Mouse (Mus musculus) liver, postnatal 0 days (tissue): ENCODE measurements around the gene B430306N03Rik. TPM values are rescaled to one million over a fixed set of nuclear protein-coding genes. Genes with fewer than 3 reads are reported as not detected.

Source experiments
- ATAC-seq: fragments of 200-750 bp; cut with Nextera tagmentation; 2 replicates; pipeline ENCODE4 v1.8.0; 2017; ENCODE audit warnings: mild to moderate bottlenecking, moderate library complexity
- DNase-seq: peaks from one replicate; pipeline ENCODE4 v3.0.0-alpha.2; 2016
- H3K27ac ChIP-seq: fragments of 300-500 bp; sonication (generic); 2 replicates; pipeline ENCODE4 v1.5.1; 2014; ENCODE audit warnings: antibody characterized with exemption, moderate library complexity, mild to moderate bottlenecking, low read depth
- H3K27me3 ChIP-seq: fragments of 300-500 bp; sonication (generic); 2 replicates; pipeline ENCODE4 v1.6.1; 2014; ENCODE audit warnings: low read length, control low read depth, mixed read lengths; ENCODE audit not compliant: insufficient read depth
- H3K36me3 ChIP-seq: fragments of 300-500 bp; sonication (generic); replicated peaks from 2 replicates; pipeline ENCODE4 v1.6.1; 2014; ENCODE audit warnings: mild to moderate bottlenecking, control low read depth, low read length, moderate library complexity, mixed read lengths; ENCODE audit not compliant: insufficient read depth
- H3K4me1 ChIP-seq: fragments of 300-500 bp; sonication (generic); 2 replicates; pipeline ENCODE4 v1.6.1; 2014; ENCODE audit warnings: antibody characterized with exemption, mild to moderate bottlenecking, control low read depth; ENCODE audit not compliant: insufficient read depth
- H3K4me2 ChIP-seq: fragments of 300-500 bp; sonication (generic); 2 replicates; pipeline ENCODE4 v1.6.1; 2014; ENCODE audit warnings: low read depth, mild to moderate bottlenecking, low read length, moderate library complexity, mixed read lengths
- H3K4me3 ChIP-seq: fragments of 300-500 bp; sonication (generic); 2 replicates; pipeline ENCODE4 v1.5.1; 2014; ENCODE audit warnings: low read depth, low read length
- H3K9ac ChIP-seq: fragments of 300-500 bp; sonication (generic); replicated peaks from 2 replicates; pipeline ENCODE4 v1.6.1; 2014; ENCODE audit warnings: mild to moderate bottlenecking, moderate library complexity
- H3K9me3 ChIP-seq: fragments of 300-500 bp; sonication (generic); 2 replicates; pipeline ENCODE4 v1.6.1; 2016; ENCODE audit warnings: mild to moderate bottlenecking, control low read depth, low read length, mixed read lengths
- CTCF ChIP-seq: sonication (generic); IDR thresholded peaks from 2 replicates; pipeline ENCODE4 v1.5.1; 2016; ENCODE audit warnings: antibody characterized with exemption, low read depth
- EP300 ChIP-seq: IDR thresholded peaks from 2 replicates; pipeline ENCODE4 v1.6.1; 2016; ENCODE audit warnings: antibody characterized with exemption, low read depth, mild to moderate bottlenecking
- WGBS: fragments of 180-500 bp; shearing (Covaris S2); extraction: QIAGEN DNeasy Blood & Tissue Kit; methylation state at CpG from one replicate; pipeline ENCODE4 v1.1.7; 2014; ENCODE audit not compliant: insufficient replicate concordance; 5-methylcytosine and 5-hydroxymethylcytosine counted together
- polyA plus RNA-seq: library from polyadenylated mRNA; unstranded; fragments of >200 nt; fragmentation: Nextera tagmentation; extraction: Ambion mirVana; gene quantifications from 2 replicates; pipeline ENCODE4 v1.2.1, GENCODE M21; 2015

The B430306N03Rik gene
- polyA plus RNA-seq, 1 experiment from 2014 or later = 4.7 TPM

DNA sequence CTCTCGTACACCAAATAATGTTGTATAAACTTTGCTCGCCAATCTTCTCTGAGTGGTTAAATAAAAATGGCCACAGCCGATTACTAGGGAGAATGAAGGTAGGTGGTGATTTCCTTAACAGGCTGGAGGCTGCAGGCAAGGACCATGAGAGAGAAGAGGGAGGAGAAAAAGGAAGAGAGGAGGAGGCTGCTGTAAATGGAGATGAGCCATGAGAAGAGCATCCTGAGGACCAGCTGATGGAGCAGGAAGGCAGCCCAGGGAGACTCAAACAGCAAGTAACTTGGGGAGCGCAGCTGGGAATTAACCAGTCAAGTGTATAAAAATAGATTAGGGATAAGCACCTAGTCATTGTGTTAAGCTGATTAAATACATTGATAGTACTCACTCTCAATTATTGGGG is 18.2 kb downstream of the B430306N03Rik start:
- H3K4me1 ChIP-seq = no peaks in the 10 kb centered on the region; the same call in 1 of the 2 replicates
- WGBS = 84% methylated on average over 4 of the region's 4 CpGs
- no peaks in the 10 kb centered on the region for H3K36me3 ChIP-seq
- DNase-seq = no peak
- no peak overlapping the region for H3K9ac ChIP-seq
- H3K27ac ChIP-seq = no peak overlapping the region
- TF ChIP-seq CTCF (no peak), EP300 (no peak)
- H3K4me3 ChIP-seq = no peak overlapping the region
- H3K4me2 ChIP-seq = no peak overlapping the region
- ATAC-seq = no peak
- H3K9me3 ChIP-seq = no peaks in the 10 kb centered on the region
- H3K27me3 ChIP-seq = no peaks in the 10 kb centered on the region

DNA sequence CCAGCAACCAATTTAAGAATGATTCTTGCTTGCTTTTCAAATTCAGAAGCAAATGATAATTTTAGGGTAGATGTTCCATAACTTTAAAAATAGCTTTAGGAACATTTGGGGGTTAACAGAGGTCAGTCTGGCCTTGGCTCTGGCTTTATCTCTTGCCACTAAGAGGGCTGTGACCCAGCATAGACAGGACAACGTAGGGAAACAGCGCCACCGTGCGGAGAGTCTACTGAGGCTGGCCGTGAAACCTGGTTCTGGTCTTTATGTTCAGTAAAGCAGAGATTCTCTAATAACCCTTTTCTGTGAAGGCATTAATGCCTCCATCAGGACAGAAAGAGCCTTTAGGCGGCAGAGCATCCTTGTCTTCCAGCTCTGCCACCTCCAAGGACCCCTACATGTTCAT is 20.9 kb downstream of the B430306N03Rik start:
- Histone ChIP-seq H3K27me3 (no peaks in the 10 kb centered on the region), H3K4me1 (no peaks in the 10 kb centered on the region), H3K9ac (no peak overlapping the region), H3K9me3 (no peaks in the 10 kb centered on the region), H3K36me3 (no peaks in the 10 kb centered on the region), H3K4me2 (no peak overlapping the region), H3K4me3 (no peak overlapping the region), H3K27ac (no peak overlapping the region)
- WGBS = under 1% methylated on average over 6 of the region's 6 CpGs
- TF ChIP-seq EP300 (no peak), CTCF (peak; percentile 96)
- ATAC-seq (peak; percentile 75), DNase-seq (peak; percentile 91)

DNA sequence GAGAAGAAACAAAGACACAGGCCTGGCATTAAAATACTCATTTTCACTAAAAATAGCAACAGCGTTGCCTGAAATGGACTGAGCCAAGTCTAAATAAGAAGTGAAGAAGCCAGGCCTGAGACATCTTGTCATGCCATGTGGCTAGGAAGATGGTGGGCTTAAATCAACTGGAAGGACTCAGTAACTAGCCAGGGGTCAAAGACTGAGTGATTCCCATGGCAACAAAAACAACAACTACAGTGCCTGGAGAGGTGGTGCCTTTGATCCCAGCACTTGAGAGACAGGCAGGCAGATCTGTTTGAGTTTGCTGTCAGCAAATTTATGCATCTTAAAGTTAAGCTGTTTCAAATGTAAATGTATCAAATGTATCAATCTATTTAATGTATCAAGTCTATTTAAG is 24.3 kb downstream of the B430306N03Rik start:
- no peak overlapping the region for H3K4me2 ChIP-seq
- no peak overlapping the region for H3K27ac ChIP-seq
- WGBS = 85% methylated on average over 1 of the region's 1 CpGs
- DNase-seq (no peak), ATAC-seq (no peak)
- no peaks in the 10 kb centered on the region for H3K4me1 ChIP-seq
- no peaks in the 10 kb centered on the region for H3K9me3 ChIP-seq
- H3K9ac ChIP-seq = no peak overlapping the region
- no peak for TF ChIP-seq EP300
- TF ChIP-seq CTCF = no peak
- H3K27me3 ChIP-seq = no peaks in the 10 kb centered on the region
- H3K4me3 ChIP-seq = no peak overlapping the region
- no peaks in the 10 kb centered on the region for H3K36me3 ChIP-seq

DNA sequence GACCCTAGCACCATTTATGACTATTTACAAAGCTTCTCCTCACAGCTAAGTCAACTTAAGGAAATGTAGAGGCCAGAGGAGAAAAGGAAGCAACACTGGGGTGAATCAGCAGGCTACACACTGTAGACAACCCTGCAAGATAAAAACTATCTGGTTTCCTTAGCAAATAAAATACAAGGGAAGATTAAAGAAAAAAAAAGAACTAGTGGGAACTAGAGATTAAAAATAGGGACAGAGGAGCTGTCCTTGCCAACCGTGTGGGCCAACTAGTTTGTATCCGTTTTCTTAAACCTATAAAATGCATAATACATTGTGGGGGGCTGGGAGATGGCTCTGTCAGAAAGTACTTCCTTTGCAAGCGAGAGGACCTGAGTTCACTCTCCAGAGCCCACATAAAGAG is 26.0 kb downstream of the B430306N03Rik start:
- 25% methylated on average over 3 of the region's 3 CpGs for WGBS
- no peak for TF ChIP-seq CTCF
- TF ChIP-seq EP300 = peak; percentile 24; the same call in 1 of the 2 replicates
- no peak overlapping the region for H3K4me2 ChIP-seq
- no peak overlapping the region for H3K4me3 ChIP-seq
- H3K9me3 ChIP-seq = no peaks in the 10 kb centered on the region
- H3K27ac ChIP-seq = no peak overlapping the region
- H3K9ac ChIP-seq = no peak overlapping the region
- DNase-seq = no peak
- H3K36me3 ChIP-seq = no peaks in the 10 kb centered on the region
- no peaks in the 10 kb centered on the region for H3K27me3 ChIP-seq
- ATAC-seq = no peak
- H3K4me1 ChIP-seq = no peaks in the 10 kb centered on the region

DNA sequence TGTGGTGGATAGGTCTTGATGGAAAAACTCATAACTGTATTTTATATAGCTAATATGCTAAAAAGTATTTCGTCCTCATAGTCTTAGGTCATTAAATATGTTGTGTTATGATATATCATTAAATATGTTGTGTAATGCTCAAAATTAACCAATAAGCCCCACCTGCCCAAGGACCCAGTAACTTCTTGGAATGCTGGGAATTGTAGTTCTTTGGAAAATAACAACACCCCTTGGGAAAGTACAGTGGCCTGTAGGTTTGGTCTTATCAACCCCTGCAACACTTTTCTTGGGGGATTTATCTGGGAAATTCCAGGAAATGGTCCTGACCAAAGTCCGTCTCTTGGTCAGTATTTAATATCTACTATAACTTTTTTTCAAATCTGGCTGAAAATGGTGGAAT is 27.1 kb downstream of the B430306N03Rik start:
- 69% methylated on average over 2 of the region's 2 CpGs for WGBS
- Histone ChIP-seq H3K27me3 (no peaks in the 10 kb centered on the region), H3K9me3 (no peaks in the 10 kb centered on the region), H3K4me1 (no peaks in the 10 kb centered on the region), H3K27ac (no peak overlapping the region), H3K9ac (no peak overlapping the region), H3K4me3 (no peak overlapping the region), H3K4me2 (no peak overlapping the region), H3K36me3 (no peaks in the 10 kb centered on the region)
- TF ChIP-seq CTCF = no peak
- TF ChIP-seq EP300 = no peak
- ATAC-seq (no peak), DNase-seq (no peak)

DNA sequence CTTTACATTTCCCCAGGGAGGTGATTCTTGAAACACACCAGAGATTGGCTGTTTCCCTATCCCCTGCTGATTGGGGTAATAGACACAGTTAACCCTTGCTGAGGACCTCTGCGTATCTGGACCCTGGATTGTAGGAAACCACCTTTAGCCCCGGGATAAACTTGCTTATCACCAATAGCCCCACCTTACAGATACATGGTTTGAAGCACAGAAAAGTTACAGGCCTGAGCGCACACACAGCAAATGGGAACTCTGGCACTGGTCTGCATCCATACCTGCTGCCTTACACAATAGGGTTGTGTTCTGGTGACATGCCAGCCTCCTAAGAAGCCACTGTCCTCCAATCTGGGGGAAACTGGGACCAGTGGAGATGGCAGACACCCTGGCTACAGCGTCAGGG is 29.9 kb downstream of the B430306N03Rik start:
- DNase-seq (no peak), ATAC-seq (no peak)
- H3K27me3 ChIP-seq = no peaks in the 10 kb centered on the region
- no peak overlapping the region for H3K4me2 ChIP-seq
- H3K9ac ChIP-seq = no peak overlapping the region
- H3K36me3 ChIP-seq = no peaks in the 10 kb centered on the region
- H3K9me3 ChIP-seq = no peaks in the 10 kb centered on the region
- no peak for TF ChIP-seq CTCF
- TF ChIP-seq EP300 = no peak
- no peak overlapping the region for H3K4me3 ChIP-seq
- no peak overlapping the region for H3K27ac ChIP-seq
- H3K4me1 ChIP-seq = no peaks in the 10 kb centered on the region
- WGBS = 64% methylated on average over 4 of the region's 4 CpGs

DNA sequence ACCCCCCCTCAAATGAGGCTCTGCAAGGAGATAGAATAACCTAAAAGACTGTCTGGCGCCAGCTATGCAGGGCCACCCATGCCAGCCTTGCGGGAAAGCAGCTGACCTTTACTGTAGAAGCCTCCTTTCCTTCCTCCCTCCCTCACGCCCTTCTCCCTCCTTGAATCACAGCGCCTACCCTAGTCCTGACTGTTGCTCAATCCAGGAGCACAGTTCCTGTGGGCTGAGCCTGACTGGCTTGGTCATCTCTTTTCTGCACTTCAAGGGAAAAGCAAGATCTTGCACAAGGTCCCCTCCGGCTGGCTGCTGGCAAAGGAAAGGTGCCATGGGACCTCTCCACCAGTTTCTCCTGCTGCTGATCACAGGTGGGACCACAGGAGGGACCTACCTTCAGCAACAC is 30.3 kb downstream of the B430306N03Rik start, which contains the start of gene Trem2:
Gene Trem2, plus strand, starts transcription at position 171 of the 400 bp plus-strand sequence.
- ATAC-seq (no peak), DNase-seq (no peak)
- Histone ChIP-seq H3K4me1 (no peaks in the 10 kb centered on the region), H3K4me3 (no peak within 1 kb of the TSS), H3K27ac (no peak within 1 kb of the TSS), H3K27me3 (no peaks in the 10 kb centered on the region), H3K9ac (no peak within 1 kb of the TSS), H3K4me2 (no peak within 1 kb of the TSS), H3K36me3 (no peaks in the 10 kb centered on the region), H3K9me3 (no peaks in the 10 kb centered on the region)
- 67% methylated on average over 5 of the region's 5 CpGs for WGBS
- TF ChIP-seq EP300 = no peak
- no peak for TF ChIP-seq CTCF
